Mouse (Mus musculus) gastrocnemius, adult 8-10 months (tissue): ENCODE results near the gene Sgcb. TPM values are rescaled to one million over a fixed set of nuclear protein-coding genes. Genes with fewer than 3 reads are reported as not detected.
A peak's percentile ranks its signal among the peaks of the same experiment; 100 is the strongest.

Experiments used
- DNase-seq, 2 experiments: peaks; one replicate each; pipeline ENCODE4 v3.0.0; 2022; ENCODE audit warnings: low spot score in 2 of 2
- total RNA-seq, 4 experiments: library from RNA; stranded (reverse); gene quantifications; 2 replicates each; pipeline ENCODE4 v1.2.4; 2022

Gene Sgcb
- total RNA-seq = 10 to 100 TPM; 68.7 to 80.5 (median 79.1) TPM

GRCm38 (mm10) chr5:73647261-73647900 is at the start of gene Sgcb:
TSS of gene Sgcb (minus strand) at chr5:73647790.
- peak; percentile 79 to 84 for DNase-seq

GRCm38 (mm10) chr5:73694254-73695015 is 46.8 kb upstream of the Sgcb start:
- no peak for DNase-seq

GRCm38 (mm10) chr5:73693778-73694177 is 46.2 kb upstream of the Sgcb start:
- DNase-seq = no peak

GRCm38 (mm10) chr5:73691723-73692520 is 44.3 kb upstream of the Sgcb start:
- no peak for DNase-seq

GRCm38 (mm10) chr5:73690146-73690545 is 42.6 kb upstream of the Sgcb start:
- no peak for DNase-seq

GRCm38 (mm10) chr5:73688576-73688975 is 41.0 kb upstream of the Sgcb start:
- no peak for DNase-seq

GRCm38 (mm10) chr5:73686149-73686548 is 38.6 kb upstream of the Sgcb start:
- DNase-seq = no peak

GRCm38 (mm10) chr5:73683706-73684409 is 36.3 kb upstream of the Sgcb start:
- no peak for DNase-seq

- no peak for DNase-seq
These were observed 35.6 kb upstream of the Sgcb start for GRCm38 (mm10) chr5:73683221-73683620.

- DNase-seq = no peak
These were observed 29.0 kb upstream of the Sgcb start for GRCm38 (mm10) chr5:73676626-73677025.

- DNase-seq = no peak
These were observed 28.0 kb upstream of the Sgcb start for GRCm38 (mm10) chr5:73675604-73676003.

GRCm38 (mm10) chr5:73669386-73669785 is 21.8 kb upstream of the Sgcb start:
- DNase-seq = no peak

- DNase-seq = no peak
These were observed 20.3 kb upstream of the Sgcb start for GRCm38 (mm10) chr5:73667877-73668276.

- no peak for DNase-seq
These were observed 19.1 kb upstream of the Sgcb start for GRCm38 (mm10) chr5:73666695-73667094.

GRCm38 (mm10) chr5:73651855-73652201 is 4.2 kb upstream of the Sgcb start:
- DNase-seq = no peak

- no peak for DNase-seq
These were observed 3.7 kb upstream of the Sgcb start, which contains the start of gene Spata18 for GRCm38 (mm10) chr5:73651061-73651854. TSS of gene Spata18 (plus strand) at chr5:73651379.

GRCm38 (mm10) chr5:73650365-73650964 is 2.9 kb upstream of the Sgcb start:
- DNase-seq = no peak

- no peak for DNase-seq
These were observed 5.5 kb downstream of the Sgcb start for GRCm38 (mm10) chr5:73642091-73642490.

GRCm38 (mm10) chr5:73641058-73641457 is 6.5 kb downstream of the Sgcb start:
- no peak for DNase-seq
